Mouse (Mus musculus): Measurements from ENCODE around the gene Olfr70.

- no peak for TF ChIP-seq CTCF (conservative IDR thresholded peaks at IDR 0.05 in 1 of 2, IDR thresholded peaks at IDR 0.05 in 1 of 2; ENCODE audit: low read depth in 2 of 2, low read length in 2 of 2)
- no peak for TF ChIP-seq USF2 (conservative IDR thresholded peaks at IDR 0.05; ENCODE audit: low read depth, low read length)
- no peak for TF ChIP-seq MAX (IDR thresholded peaks at IDR 0.05; ENCODE audit: low read length)
- TF ChIP-seq RAD21 (IDR thresholded peaks at IDR 0.05; ENCODE audit: low read depth, low read length) = no peak
- no peak for TF ChIP-seq MYC (IDR thresholded peaks at IDR 0.05; ENCODE audit: low read depth, low read length)
- no peak for TF ChIP-seq POLR2A (IDR thresholded peaks at IDR 0.05; ENCODE audit: low read depth, low read length)
- TF ChIP-seq KAT2A (IDR thresholded peaks at IDR 0.05; ENCODE audit: insufficient replicate concordance, low read length) = no peak
Measured at GRCm38 (mm10) chr4:43673703-43674102, 26.9 kb downstream of the Olfr70 start.

Measured in CH12.LX (cell line).